Mouse (Mus musculus) heart, adult 2 months (tissue): ENCODE results near the gene Wwc2.

ENCODE experiments used
- CTCF ChIP-seq: fragments of 200-600 bp; IDR thresholded peaks from 2 replicates; pipeline ENCODE4 v1.8.1; 2022; ENCODE audit warnings: antibody characterized with exemption, mild to moderate bottlenecking, moderate library complexity
- EP300 ChIP-seq: fragments of 200-500 bp; IDR thresholded peaks from 2 replicates; pipeline ENCODE4 v1.6.1; 2011; ENCODE audit warnings: low read depth, low read length, control low read depth; ENCODE audit not compliant: insufficient read depth
- POLR2A ChIP-seq: fragments of 200-500 bp; IDR thresholded peaks from 2 replicates; pipeline ENCODE4 v1.6.1; 2011; ENCODE audit warnings: mild to moderate bottlenecking, low read depth, low read length, control low read depth; ENCODE audit not compliant: insufficient read depth

DNA sequence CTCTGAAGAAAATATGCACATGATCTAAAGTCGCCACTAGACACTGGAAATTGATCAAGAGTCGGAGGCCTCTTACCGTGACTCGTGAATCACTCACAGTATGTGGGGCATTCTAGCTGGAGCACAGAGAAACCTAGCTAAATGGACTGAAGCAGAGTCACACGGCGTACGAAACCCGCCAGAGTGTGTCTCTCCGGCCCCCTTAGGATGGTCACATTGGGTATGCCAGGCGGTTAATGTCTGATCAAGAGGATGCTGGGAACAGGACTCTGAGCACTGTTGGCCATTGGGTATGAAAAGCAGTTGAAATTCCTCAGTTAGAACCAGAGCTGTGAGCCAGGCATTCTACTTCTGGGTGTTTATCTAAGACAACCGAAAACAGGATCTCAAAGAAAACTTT lies 81.0 kb downstream of the Wwc2 start:
- TF ChIP-seq EP300 (no peak), CTCF (no peak), POLR2A (no peak)
